Mouse (Mus musculus) stomach, embryonic 14.5 days (tissue): ENCODE data around the gene Bach2. TPM values are rescaled to one million over a fixed set of nuclear protein-coding genes. Genes with fewer than 3 reads are reported as not detected.

ENCODE experiments used
- ATAC-seq: fragments of 200-750 bp; cut with Nextera tagmentation; 2 replicates; pipeline ENCODE4 v1.8.0; 2017; ENCODE audit warnings: low read depth, moderate TSS enrichment; ENCODE audit not compliant: insufficient number of reproducible peaks, insufficient read depth, low FRiP score
- H3K27ac ChIP-seq: fragments of 300-500 bp; sonication (generic); 2 replicates; pipeline ENCODE4 v1.5.1; 2014; ENCODE audit warnings: mild to moderate bottlenecking, low read length, moderate library complexity, mixed read lengths
- H3K27me3 ChIP-seq: fragments of 300-500 bp; sonication (generic); 2 replicates; pipeline ENCODE4 v1.6.1; 2014; ENCODE audit warnings: low read length, control low read depth, mixed read lengths; ENCODE audit not compliant: control insufficient read depth, insufficient read depth
- H3K36me3 ChIP-seq: fragments of 300-500 bp; sonication (generic); 2 replicates; pipeline ENCODE4 v1.6.1; 2014; ENCODE audit warnings: mild to moderate bottlenecking, control low read depth, low read length, moderate library complexity, mixed read lengths; ENCODE audit not compliant: control insufficient read depth, insufficient read depth
- H3K4me1 ChIP-seq: fragments of 300-500 bp; sonication (generic); 2 replicates; pipeline ENCODE4 v1.6.1; 2014; ENCODE audit warnings: low read length, control low read depth, mixed read lengths; ENCODE audit not compliant: control insufficient read depth, insufficient read depth
- H3K4me2 ChIP-seq: fragments of 300-500 bp; sonication (generic); replicated peaks from 2 replicates; pipeline ENCODE4 v1.6.1; 2014; ENCODE audit warnings: low read depth, low read length, control low read depth
- H3K4me3 ChIP-seq: fragments of 300-500 bp; sonication (generic); 2 replicates; pipeline ENCODE4 v1.5.1; 2014; ENCODE audit warnings: low read depth, low read length, control low read depth
- H3K9ac ChIP-seq: fragments of 300-500 bp; sonication (generic); replicated peaks from 2 replicates; pipeline ENCODE4 v1.6.1; 2014; ENCODE audit warnings: low read depth, mild to moderate bottlenecking, control low read depth, low read length, moderate library complexity, mixed read lengths
- H3K9me3 ChIP-seq: fragments of 300-500 bp; sonication (generic); 2 replicates; pipeline ENCODE4 v1.6.1; 2016; ENCODE audit warnings: low read depth, low read length, control low read depth; ENCODE audit not compliant: control insufficient read depth
- WGBS: fragments of 180-500 bp; shearing (Covaris S2); extraction: QIAGEN DNeasy Blood & Tissue Kit; methylation state at CpG from one replicate; pipeline ENCODE4 v1.1.7; 2014; 5-methylcytosine and 5-hydroxymethylcytosine counted together
- polyA plus RNA-seq: library from polyadenylated mRNA; unstranded; fragments of >200 nt; fragmentation: Nextera tagmentation; extraction: Ambion mirVana; gene quantifications from 2 replicates; pipeline ENCODE4 v1.2.1, GENCODE M21; 2014

The Bach2 gene
- polyA plus RNA-seq, 1 experiment from 2014 or later: 8.4 TPM

- no peaks in the 10 kb centered on the region for H3K27me3 ChIP-seq
- H3K4me3 ChIP-seq: no peak overlapping the region
- H3K27ac ChIP-seq: 0 out of 2 replicates have a peak overlapping the region, but pooled peaks have one; percentile 30
- H3K9me3 ChIP-seq: no peaks in the 10 kb centered on the region
- no peaks in the 10 kb centered on the region for H3K4me1 ChIP-seq
- H3K36me3 ChIP-seq: no peaks in the 10 kb centered on the region
- H3K9ac ChIP-seq: no peak overlapping the region
- ATAC-seq: no peak
- H3K4me2 ChIP-seq: no peak overlapping the region
- 76% methylated on average over 20 of the region's 20 CpGs for WGBS
Measured at GRCm38 (mm10) chr4:32262825-32263684, 24.5 kb downstream of the Bach2 start.

DNA sequence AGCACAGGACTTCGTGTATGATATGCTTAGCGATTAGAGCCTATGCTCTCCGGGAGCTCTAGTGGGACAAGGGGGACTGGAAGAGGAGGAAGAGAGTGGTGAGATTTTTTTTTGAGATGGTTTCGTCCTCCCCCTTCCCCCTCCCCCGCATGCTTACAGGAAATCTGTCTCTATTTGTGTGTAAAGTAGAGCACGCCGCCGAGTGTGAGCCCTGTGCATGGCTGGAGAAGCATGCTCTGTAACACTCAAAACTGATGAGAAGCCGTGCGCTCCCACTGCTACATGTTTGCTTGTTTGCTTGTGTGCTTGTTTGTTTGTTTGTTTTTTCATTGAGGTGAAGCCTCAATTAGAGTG lies 25.1 kb downstream of the Bach2 start:
- WGBS: 70% methylated on average over 10 of the region's 10 CpGs

GRCm38 (mm10) chr4:32264892-32265291 lies 26.3 kb downstream of the Bach2 start:
- Histone ChIP-seq H3K9me3 (no peaks in the 10 kb centered on the region), H3K36me3 (no peaks in the 10 kb centered on the region), H3K27me3 (no peaks in the 10 kb centered on the region), H3K4me1 (no peaks in the 10 kb centered on the region), H3K27ac (no peak overlapping the region), H3K4me2 (no peak overlapping the region), H3K4me3 (no peak overlapping the region), H3K9ac (no peak overlapping the region)
- ATAC-seq: no peak
- WGBS: 64% methylated on average over 8 of the region's 8 CpGs

More for the DNA sequence above, 25.1 kb downstream of the Bach2 start:
- Histone ChIP-seq H3K4me1 (no peaks in the 10 kb centered on the region), H3K9me3 (no peaks in the 10 kb centered on the region), H3K4me2 (no peak overlapping the region), H3K4me3 (no peak overlapping the region), H3K36me3 (no peaks in the 10 kb centered on the region), H3K9ac (no peak overlapping the region), H3K27ac (peak overlapping the region; percentile 10; the same call in 1 of the 2 replicates), H3K27me3 (no peaks in the 10 kb centered on the region)
- ATAC-seq: no peak

GRCm38 (mm10) chr4:32266731-32267130 lies 28.1 kb downstream of the Bach2 start:
- Histone ChIP-seq H3K4me2 (no peak overlapping the region), H3K27me3 (no peaks in the 10 kb centered on the region), H3K36me3 (no peaks in the 10 kb centered on the region), H3K4me1 (no peaks in the 10 kb centered on the region), H3K9me3 (no peaks in the 10 kb centered on the region), H3K4me3 (no peak overlapping the region), H3K9ac (no peak overlapping the region), H3K27ac (no peak overlapping the region)
- ATAC-seq: no peak
- 80% methylated on average over 6 of the region's 6 CpGs for WGBS

- Histone ChIP-seq H3K27me3 (no peaks in the 10 kb centered on the region), H3K4me1 (no peaks in the 10 kb centered on the region), H3K9me3 (no peaks in the 10 kb centered on the region), H3K9ac (no peak overlapping the region), H3K4me2 (no peak overlapping the region), H3K27ac (no peak overlapping the region), H3K36me3 (no peaks in the 10 kb centered on the region), H3K4me3 (no peak overlapping the region)
- no peak for ATAC-seq
- 89% methylated on average over 1 of the region's 1 CpGs for WGBS
Measured at GRCm38 (mm10) chr4:32268042-32268441, 29.4 kb downstream of the Bach2 start.

GRCm38 (mm10) chr4:32272398-32272797 lies 33.8 kb downstream of the Bach2 start:
- H3K9ac ChIP-seq: no peak overlapping the region
- WGBS: 82% methylated on average over 5 of the region's 5 CpGs
- ATAC-seq: no peak

GRCm38 (mm10) chr4:32274776-32275294 lies 36.2 kb downstream of the Bach2 start:
- H3K9ac ChIP-seq: no peak overlapping the region
- no peaks in the 10 kb centered on the region for H3K9me3 ChIP-seq
- no peak for ATAC-seq
- WGBS: 81% methylated on average over 6 of the region's 6 CpGs
- no peaks in the 10 kb centered on the region for H3K36me3 ChIP-seq
- no peak overlapping the region for H3K4me2 ChIP-seq
- H3K27ac ChIP-seq: no peak overlapping the region
- H3K4me3 ChIP-seq: no peak overlapping the region
- no peaks in the 10 kb centered on the region for H3K4me1 ChIP-seq
- no peaks in the 10 kb centered on the region for H3K27me3 ChIP-seq

More at GRCm38 (mm10) chr4:32272398-32272797, 33.8 kb downstream of the Bach2 start:
- H3K27ac ChIP-seq: no peak overlapping the region
- no peaks in the 10 kb centered on the region for H3K27me3 ChIP-seq
- no peak overlapping the region for H3K4me3 ChIP-seq
- H3K4me2 ChIP-seq: no peak overlapping the region
- H3K36me3 ChIP-seq: no peaks in the 10 kb centered on the region
- no peaks in the 10 kb centered on the region for H3K4me1 ChIP-seq
- H3K9me3 ChIP-seq: no peaks in the 10 kb centered on the region

GRCm38 (mm10) chr4:32279842-32280241 lies 41.2 kb downstream of the Bach2 start:
- Histone ChIP-seq H3K27ac (no peak overlapping the region), H3K9ac (no peak overlapping the region), H3K36me3 (no peaks in the 10 kb centered on the region), H3K4me1 (0 out of 2 replicates have a peak, but pooled peaks cover 4% of the 10 kb centered on the region), H3K27me3 (no peaks in the 10 kb centered on the region), H3K4me2 (no peak overlapping the region), H3K4me3 (no peak overlapping the region), H3K9me3 (no peaks in the 10 kb centered on the region)
- no peak for ATAC-seq
- 85% methylated on average over 1 of the region's 1 CpGs for WGBS
